Mouse (Mus musculus): ENCODE results near the gene Slc9a6.

Gene Slc9a6

GRCm38 (mm10) chrX:56665226-56665973 is 55.8 kb downstream of the Slc9a6 start:
- DNase-seq (ENCODE audit: low spot score in 2 of 2), result no peak

DNA sequence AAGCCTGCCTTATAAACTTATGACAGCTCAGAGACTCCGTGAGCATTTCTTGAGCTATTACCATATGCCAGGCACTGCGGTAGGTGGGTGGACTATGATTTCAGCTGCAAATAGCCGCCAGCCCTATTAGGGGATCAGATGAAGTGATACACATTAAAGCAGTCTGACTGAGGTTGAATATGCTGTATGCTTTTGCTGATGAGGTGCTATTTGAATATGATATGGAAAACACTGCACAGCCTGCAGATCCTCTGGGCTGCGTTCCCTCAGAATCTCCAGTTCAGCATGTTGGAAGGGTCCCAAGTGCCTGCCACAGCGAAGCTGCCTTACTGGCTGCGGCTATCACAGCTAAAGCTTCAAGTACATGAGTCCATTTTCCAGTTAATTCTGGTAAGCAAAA is 57.7 kb downstream of the Slc9a6 start:
- DNase-seq (ENCODE audit: low spot score in 2 of 2), result no peak

DNA sequence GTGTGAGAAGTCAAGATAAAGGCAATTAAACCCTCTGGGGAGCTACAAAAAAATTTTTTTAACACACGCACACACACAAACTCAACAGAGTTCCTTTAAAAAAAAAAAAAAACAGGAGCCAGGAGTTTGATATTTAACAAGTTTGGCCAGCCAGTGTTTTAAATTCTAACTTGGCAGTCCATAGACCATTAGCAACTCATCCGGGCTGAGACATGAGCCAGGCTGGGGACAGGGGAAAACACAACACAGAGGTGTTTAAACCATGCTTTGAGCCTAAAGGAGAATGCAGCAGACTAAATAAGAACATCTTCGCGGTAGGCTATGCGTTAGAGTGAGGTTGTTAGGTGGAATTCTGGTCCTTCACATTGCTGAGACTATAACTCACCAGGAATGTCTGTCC is 58.5 kb downstream of the Slc9a6 start:
- DNase-seq (ENCODE audit: low spot score in 2 of 2), result no peak

GRCm38 (mm10) chrX:56668501-56668900 is 58.9 kb downstream of the Slc9a6 start:
- DNase-seq (ENCODE audit: low spot score in 2 of 2), result no peak

DNA sequence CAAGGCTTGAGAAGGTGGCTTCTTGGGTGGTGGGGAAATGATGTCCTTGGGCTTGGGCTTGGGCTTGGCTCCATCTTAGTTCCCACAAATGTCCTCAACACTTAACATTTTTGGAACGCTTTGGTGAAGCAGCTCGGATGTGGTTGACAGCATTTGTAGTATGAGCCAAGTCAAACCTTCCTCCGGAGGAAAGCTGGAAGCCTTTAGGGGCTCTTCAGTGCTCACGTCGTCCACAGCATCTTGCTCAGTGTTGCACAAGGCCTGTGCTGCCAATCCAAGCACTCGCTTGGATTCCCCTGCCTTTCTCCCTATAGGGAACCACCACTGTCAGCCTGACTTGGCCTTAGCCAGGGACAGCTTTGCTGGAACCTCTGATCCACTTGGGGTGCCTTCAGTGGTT is 66.0 kb downstream of the Slc9a6 start:
- DNase-seq (ENCODE audit: low spot score in 2 of 2), result no peak

DNA sequence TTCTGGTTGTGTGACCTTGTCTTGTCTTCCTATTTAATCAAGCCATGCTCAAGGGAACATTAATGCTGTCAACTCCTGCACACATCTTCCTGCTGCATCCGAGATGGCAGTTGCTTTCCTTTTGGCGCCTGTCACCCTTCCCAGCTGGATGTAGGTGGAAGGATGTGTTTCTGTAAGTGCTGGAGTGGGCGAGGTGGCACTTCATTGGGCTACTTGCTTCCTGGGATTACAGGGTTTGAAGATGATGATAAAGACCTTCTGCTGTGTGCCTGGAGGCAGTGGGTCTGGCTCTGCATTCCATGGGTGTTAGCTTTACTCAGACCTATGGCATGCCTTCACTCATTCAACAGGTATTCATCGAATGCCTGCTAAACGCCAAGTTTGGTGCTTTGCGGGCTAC is 68.2 kb downstream of the Slc9a6 start:
- no peak for DNase-seq (ENCODE audit: low spot score in 2 of 2)

DNA sequence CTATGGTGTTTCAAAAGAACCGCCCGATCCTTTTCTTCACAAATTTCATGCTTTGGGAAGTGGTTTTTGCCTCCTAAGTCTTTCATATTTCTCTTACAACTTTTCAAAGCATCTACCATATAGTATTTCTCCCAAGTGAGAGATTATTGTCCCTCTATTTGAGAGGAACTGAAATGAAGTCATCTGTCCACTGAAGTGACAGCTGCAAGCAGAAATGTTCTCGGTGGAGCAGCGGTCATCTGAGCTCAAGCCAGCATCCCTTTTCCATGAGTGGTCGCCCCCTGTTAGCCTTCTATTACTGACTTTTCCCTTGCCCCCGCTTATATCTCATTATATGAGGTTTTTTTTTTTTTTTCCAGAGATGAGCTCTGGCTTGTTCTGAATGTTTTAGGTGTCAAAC is 69.5 kb downstream of the Slc9a6 start:
- no peak for DNase-seq (ENCODE audit: low spot score in 2 of 2)

GRCm38 (mm10) chrX:56682156-56682720 is 72.7 kb downstream of the Slc9a6 start:
- no peak for DNase-seq (ENCODE audit: low spot score in 2 of 2)

- DNase-seq (ENCODE audit: low spot score in 2 of 2), result no peak
Measured at GRCm38 (mm10) chrX:56683521-56683920, 74.0 kb downstream of the Slc9a6 start.

DNA sequence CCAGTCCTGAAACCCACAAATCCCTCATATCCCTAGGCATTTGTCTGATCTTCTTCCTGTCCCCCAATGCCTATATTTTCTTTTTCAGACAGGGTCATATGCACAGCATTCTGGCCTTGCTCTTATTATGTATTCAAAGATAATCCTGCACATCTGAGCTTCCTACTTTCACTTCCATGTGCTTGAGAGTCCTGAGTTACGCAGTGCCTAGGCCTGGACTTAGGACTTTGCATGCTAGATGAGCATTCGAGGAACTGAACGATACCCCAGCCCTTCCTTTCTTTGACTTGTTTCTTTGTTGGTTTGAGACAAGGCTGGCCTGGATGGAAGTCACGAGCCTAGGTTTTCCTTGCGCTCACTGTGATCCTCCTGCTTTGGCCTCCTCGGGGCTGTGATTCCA is 83.0 kb downstream of the Slc9a6 start:
- no peak for DNase-seq (ENCODE audit: low spot score in 2 of 2)

GRCm38 (mm10) chrX:56694539-56694938 is 85.0 kb downstream of the Slc9a6 start:
- DNase-seq (ENCODE audit: low spot score in 2 of 2), result no peak

- no peak for DNase-seq (ENCODE audit: low spot score in 2 of 2)
Measured at GRCm38 (mm10) chrX:56697199-56697780, 87.7 kb downstream of the Slc9a6 start.

DNA sequence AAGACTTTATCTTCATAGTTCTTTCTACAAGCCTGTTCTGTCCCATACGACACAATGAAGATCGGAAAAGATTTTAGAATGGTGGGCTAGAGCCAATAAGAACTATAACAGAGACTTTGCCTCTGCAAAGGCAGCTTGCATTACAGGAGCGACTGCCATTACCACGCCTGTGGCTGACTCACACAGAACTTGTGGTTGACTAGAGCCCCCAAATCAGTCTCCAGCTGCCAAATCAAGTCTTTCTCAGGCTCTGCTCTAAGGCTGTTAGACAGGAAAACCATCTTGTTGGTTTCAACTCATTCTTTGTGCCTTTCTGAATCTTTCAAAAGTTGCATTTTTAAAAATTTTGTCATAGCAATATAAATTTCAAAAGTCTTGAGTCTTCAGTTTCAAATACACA is 88.3 kb downstream of the Slc9a6 start:
- no peak for DNase-seq (ENCODE audit: low spot score in 2 of 2)

- no peak for DNase-seq (ENCODE audit: low spot score in 2 of 2)
Measured at GRCm38 (mm10) chrX:56701261-56701660, 91.7 kb downstream of the Slc9a6 start.

GRCm38 (mm10) chrX:56703965-56704562 is 94.5 kb downstream of the Slc9a6 start:
- DNase-seq (ENCODE audit: low spot score in 2 of 2), result no peak

GRCm38 (mm10) chrX:56708592-56709370 is 99.2 kb downstream of the Slc9a6 start:
- DNase-seq (ENCODE audit: low spot score in 2 of 2), result no peak

DNA sequence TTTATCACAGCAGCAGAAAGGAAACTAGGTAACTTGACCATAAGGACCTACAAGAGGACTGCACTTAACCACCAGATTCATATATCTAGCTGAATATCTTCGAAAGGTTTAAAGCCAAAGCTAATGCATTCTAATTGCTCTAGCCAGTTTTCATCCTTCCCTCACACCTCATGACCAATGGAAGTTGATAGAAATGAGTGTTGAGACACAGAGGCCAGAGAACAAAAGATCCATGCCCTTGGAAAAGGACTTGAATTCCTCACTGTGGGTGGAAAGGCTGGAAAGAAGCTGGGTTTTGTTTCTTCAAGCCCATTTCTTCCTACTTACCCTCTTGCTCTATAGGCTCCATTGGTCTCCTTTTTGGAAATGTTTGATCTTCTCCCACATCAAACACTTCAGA is 101.0 kb downstream of the Slc9a6 start:
- no peak for DNase-seq (ENCODE audit: low spot score in 2 of 2)

DNA sequence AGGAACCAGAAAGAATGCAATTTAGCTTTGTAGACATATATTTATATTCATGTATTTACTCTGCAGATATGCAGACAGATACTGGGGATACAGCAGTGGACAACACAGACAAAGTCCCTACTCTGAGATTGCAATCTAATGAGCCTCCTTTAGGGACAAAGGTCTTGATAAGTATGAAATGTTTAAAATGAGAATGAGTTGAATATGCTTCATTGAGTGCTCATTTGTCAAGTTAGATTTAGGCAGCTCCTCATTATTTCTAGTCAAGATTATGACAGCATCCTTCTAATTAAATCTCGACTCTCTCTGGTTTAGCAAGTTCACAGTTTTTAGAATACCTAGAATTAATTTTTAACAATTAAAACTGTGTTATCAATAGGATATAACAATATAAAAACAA is 103.1 kb downstream of the Slc9a6 start:
- no peak for DNase-seq (ENCODE audit: low spot score in 2 of 2)

Measured in frontal cortex, postnatal 25 days (tissue).